In the genomic region with DNA sequence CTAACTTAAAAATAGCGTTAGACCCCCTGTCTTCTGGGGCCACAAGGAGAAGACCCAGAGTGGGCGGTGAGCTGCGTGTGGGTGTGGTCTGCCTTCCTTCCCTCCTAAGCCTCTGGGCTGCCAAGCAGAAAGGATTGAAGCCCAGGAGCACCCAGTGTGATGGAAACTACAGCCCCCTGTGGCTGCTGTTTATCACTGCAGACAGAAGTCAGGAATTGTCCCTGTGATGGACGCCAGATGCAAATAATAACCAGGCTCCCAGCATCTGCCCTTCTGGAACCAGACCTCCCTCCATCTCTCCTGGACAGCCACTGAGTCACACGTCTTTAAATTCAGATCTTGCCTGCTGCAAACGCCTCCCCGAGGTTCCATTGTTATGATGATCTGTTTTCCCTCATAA, we compare ENCODE assay signal across 10 mouse cellular contexts.
DNase-seq lines count a peak whose midpoint lies in the region; ATAC-seq and TF ChIP-seq lines count a peak whose summit lies in the region.
"Had no signal": no experiment of that assay in that cellular context is flagged by ENCODE, and none has a peak within 500 bp of the region (broad histone marks: within the 10 kb centered on the region; RNA-seq: fewer than 3 reads in every experiment).

No protein-coding gene starts in this region.

- H3K4me2 ChIP-seq in heart, postnatal 0 days (ENCODE audit: low read depth, low read length): no peak overlapping the region
- no peak overlapping the region for H3K4me2 ChIP-seq in intestine, embryonic 16.5 days (ENCODE audit: low read depth, low read length)
- H3K4me2 ChIP-seq: liver, embryonic 13.5 days had no signal

- no peak overlapping the region for H3K4me3 ChIP-seq in heart, postnatal 0 days (ENCODE audit: low read depth, low read length)
- no peak overlapping the region for H3K4me3 ChIP-seq in testis, adult 2 months (ENCODE audit: control insufficient read depth, low read depth, low read length)
- H3K4me3 ChIP-seq in intestine, embryonic 16.5 days (ENCODE audit: low read length): no peak overlapping the region
- H3K4me3 ChIP-seq: hindbrain, embryonic 10.5 days; liver, embryonic 13.5 days had no signal

- H3K9ac ChIP-seq in heart, postnatal 0 days (replicated peaks; ENCODE audit: low read depth, low read length): no peak overlapping the region
- H3K9ac ChIP-seq in intestine, embryonic 16.5 days (ENCODE audit: low read depth, low read length): no peak overlapping the region
- H3K9ac ChIP-seq: liver, embryonic 13.5 days had no signal

- 26% methylated on average over 7 of the region's 7 CpGs for WGBS in heart, postnatal 0 days
- WGBS in intestine, embryonic 16.5 days: 26% methylated on average over 7 of the region's 7 CpGs

- peak; percentile 47; the same call in 1 of the 2 replicates for TF ChIP-seq CTCF in heart, postnatal 0 days (IDR thresholded peaks at IDR 0.05; ENCODE audit: low read depth)
- TF ChIP-seq CTCF in testis, adult 2 months (IDR thresholded peaks at IDR 0.05; ENCODE audit: control insufficient read depth, insufficient read depth, insufficient replicate concordance, low read depth, low read length): peak; percentile 10; the same call in 1 of the 2 replicates

- H3K4me1 ChIP-seq in heart, postnatal 0 days (ENCODE audit: control insufficient read depth, insufficient read depth): peaks cover 6% of the 10 kb centered on the region
- H3K4me1 ChIP-seq in testis, adult 2 months (ENCODE audit: control insufficient read depth, insufficient read depth, low read length): no peaks in the 10 kb centered on the region
- 0 out of 2 replicates have a peak, but pooled peaks cover 2% of the 10 kb centered on the region for H3K4me1 ChIP-seq in intestine, embryonic 16.5 days (ENCODE audit: control insufficient read depth, insufficient read depth, low read length)
- H3K4me1 ChIP-seq: liver, embryonic 13.5 days had no signal

- intact Hi-C loops in heart, postnatal 14 days (cut with DNase I): no loop called here

- H3K27ac ChIP-seq in heart, postnatal 0 days (ENCODE audit: low read depth): no peak overlapping the region
- no peak overlapping the region for H3K27ac ChIP-seq in testis, adult 2 months (ENCODE audit: control insufficient read depth, insufficient read depth, low read depth, low read length)
- H3K27ac ChIP-seq in intestine, embryonic 16.5 days (ENCODE audit: low read length): no peak overlapping the region
- H3K27ac ChIP-seq: hindbrain, embryonic 10.5 days; liver, embryonic 13.5 days had no signal

- no peak for TF ChIP-seq POLR2A in testis, adult 2 months (IDR thresholded peaks at IDR 0.05; ENCODE audit: control insufficient read depth, low read depth, low read length)

- H3K27me3 ChIP-seq in heart, postnatal 0 days (ENCODE audit: control insufficient read depth, insufficient read depth, low read length): no peaks in the 10 kb centered on the region
- no peaks in the 10 kb centered on the region for H3K27me3 ChIP-seq in testis, adult 2 months (ENCODE audit: control insufficient read depth, insufficient read depth, low read length)
- no peaks in the 10 kb centered on the region for H3K27me3 ChIP-seq in intestine, embryonic 16.5 days (replicated peaks; ENCODE audit: control insufficient read depth, insufficient read depth, low read length)

- H3K9me3 ChIP-seq in heart, postnatal 0 days (replicated peaks; ENCODE audit: control insufficient read depth, low read length): no peaks in the 10 kb centered on the region
- no peaks in the 10 kb centered on the region for H3K9me3 ChIP-seq in intestine, embryonic 16.5 days (ENCODE audit: control insufficient read depth, low read length)
- H3K9me3 ChIP-seq: hindbrain, embryonic 10.5 days; liver, embryonic 13.5 days had no signal

- ATAC-seq in heart, postnatal 0 days (ENCODE audit: insufficient read depth, low read depth): no peak
- ATAC-seq in intestine, embryonic 16.5 days: peak; percentile 48

- peak; percentile 36 for DNase-seq in heart, postnatal 0 days (ENCODE audit: low spot score)
- DNase-seq in heart, postnatal 14 days: no peak
- DNase-seq in testis, postnatal 14 days (ENCODE audit: low spot score): no peak
- DNase-seq in yolk sac, embryonic 10.5 days (ENCODE audit: low spot score): peak; percentile 7
- DNase-seq in adrenal gland, postnatal 10 days: no peak
- no peak for DNase-seq in adrenal gland, adult 2 months
- DNase-seq: liver, embryonic 13.5 days had no signal

- H3K36me3 ChIP-seq in heart, postnatal 0 days (replicated peaks; ENCODE audit: control insufficient read depth, insufficient read depth, low read length): no peaks in the 10 kb centered on the region
- H3K36me3 ChIP-seq in testis, adult 2 months (ENCODE audit: control insufficient read depth, insufficient read depth, low read length): no peaks in the 10 kb centered on the region
- no peaks in the 10 kb centered on the region for H3K36me3 ChIP-seq in intestine, embryonic 16.5 days (ENCODE audit: control insufficient read depth, insufficient read depth, low read length)
- H3K36me3 ChIP-seq: hindbrain, embryonic 10.5 days; liver, embryonic 13.5 days had no signal

- no peak for TF ChIP-seq EP300 in heart, postnatal 0 days (IDR thresholded peaks at IDR 0.05; ENCODE audit: low read depth)

Comparison
In these comparisons a context has a peak if more than half of its experiments do, and no peak if none do; other contexts are left out.
1. DNase-seq: peak in heart, postnatal 0 days (single experiment) and yolk sac, embryonic 10.5 days (single experiment); none in heart, postnatal 14 days (0 of 2), testis, postnatal 14 days (single experiment), adrenal gland, postnatal 10 days (single experiment) and adrenal gland, adult 2 months (single experiment).